Mouse (Mus musculus): ENCODE data around the gene 4930435E12Rik.
A peak's percentile ranks its signal among the peaks of the same experiment; 100 is the strongest.

DNA sequence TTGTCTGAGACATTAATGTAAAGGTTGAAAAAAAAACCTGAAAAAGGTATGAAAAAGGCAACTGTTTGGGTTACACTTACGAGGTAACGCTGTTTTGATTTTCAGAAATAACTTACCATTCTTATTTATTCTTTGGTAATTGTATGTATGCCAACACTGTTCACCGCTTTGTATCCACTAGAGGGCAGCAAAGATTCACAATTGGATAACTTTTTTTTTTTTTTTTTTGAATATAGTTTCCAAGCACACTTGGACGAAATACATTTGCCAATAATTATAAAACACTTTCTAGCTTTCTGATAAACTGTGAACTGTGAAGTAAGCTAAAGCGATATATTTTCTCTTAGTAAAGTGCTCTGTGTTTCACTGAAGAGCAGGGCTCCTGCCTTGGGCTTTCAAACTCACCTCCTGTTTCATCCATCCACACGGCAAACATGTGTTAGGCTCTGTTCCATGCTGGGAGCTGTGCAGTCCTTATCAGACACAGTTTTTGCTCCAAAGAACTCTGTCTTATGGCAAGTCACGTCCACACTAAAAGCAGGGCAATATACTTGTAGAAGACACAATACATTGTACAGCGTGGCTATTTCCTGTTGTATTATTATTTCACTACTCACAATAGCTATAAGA is 29.7 kb upstream of the 4930435E12Rik start:
- no peak for TF ChIP-seq EP300 (IDR thresholded peaks at IDR 0.05; ENCODE audit: low read depth in 1 of 2, low read length in 2 of 2)
- peak; percentile 23 to 68 (median 27); a peak in 4 of 6 replicates for TF ChIP-seq CTCF (IDR thresholded peaks at IDR 0.05 in 2 of 3, conservative IDR thresholded peaks at IDR 0.05 in 1 of 3; ENCODE audit: control insufficient read depth in 1 of 3, insufficient read depth in 1 of 3, low read depth in 2 of 3, low read length in 3 of 3, poor library complexity in 1 of 3, severe bottlenecking in 1 of 3)
- no peak for TF ChIP-seq MAFK (IDR thresholded peaks at IDR 0.05; ENCODE audit: borderline replicate concordance, low read depth, low read length)
- no peak for TF ChIP-seq POLR2A (IDR thresholded peaks at IDR 0.05; ENCODE audit: control insufficient read depth in 1 of 2, insufficient read depth in 1 of 2, low read depth in 1 of 2, low read length in 2 of 2, poor library complexity in 1 of 2)
- TF ChIP-seq ZNF384 (IDR thresholded peaks at IDR 0.05; ENCODE audit: low read depth, low read length): peak; percentile 99
- no peak for TF ChIP-seq GATA1 (IDR thresholded peaks at IDR 0.05; ENCODE audit: low read depth, low read length)
- TF ChIP-seq GABPA (IDR thresholded peaks at IDR 0.05; ENCODE audit: low read depth, low read length): no peak
- no peak for TF ChIP-seq TCF12 (IDR thresholded peaks at IDR 0.05; ENCODE audit: low read depth, low read length)
- TF ChIP-seq ELF1 (IDR thresholded peaks at IDR 0.05; ENCODE audit: low read depth, low read length): no peak
- no peak for TF ChIP-seq USF2 (IDR thresholded peaks at IDR 0.05; ENCODE audit: borderline replicate concordance in 1 of 2, insufficient read depth in 1 of 2, low read depth in 1 of 2, low read length in 2 of 2)
- TF ChIP-seq E2F4 (IDR thresholded peaks at IDR 0.05; ENCODE audit: borderline replicate concordance, low read depth, low read length): no peak

All from MEL (cell line).